Mouse (Mus musculus): ENCODE measurements around the gene Ubr2.

- no peak for TF ChIP-seq CTCF (IDR thresholded peaks at IDR 0.05; ENCODE audit: insufficient read depth, low read length)
- no peak for TF ChIP-seq POLR2A (IDR thresholded peaks at IDR 0.05; ENCODE audit: borderline replicate concordance, extremely low read depth, low read depth, low read length)
Measured at GRCm38 (mm10) chr17:47009016-47009415, 1.3 kb downstream of the Ubr2 start.
